12 mouse cellular contexts compared by ENCODE assay signal in the genomic region with DNA sequence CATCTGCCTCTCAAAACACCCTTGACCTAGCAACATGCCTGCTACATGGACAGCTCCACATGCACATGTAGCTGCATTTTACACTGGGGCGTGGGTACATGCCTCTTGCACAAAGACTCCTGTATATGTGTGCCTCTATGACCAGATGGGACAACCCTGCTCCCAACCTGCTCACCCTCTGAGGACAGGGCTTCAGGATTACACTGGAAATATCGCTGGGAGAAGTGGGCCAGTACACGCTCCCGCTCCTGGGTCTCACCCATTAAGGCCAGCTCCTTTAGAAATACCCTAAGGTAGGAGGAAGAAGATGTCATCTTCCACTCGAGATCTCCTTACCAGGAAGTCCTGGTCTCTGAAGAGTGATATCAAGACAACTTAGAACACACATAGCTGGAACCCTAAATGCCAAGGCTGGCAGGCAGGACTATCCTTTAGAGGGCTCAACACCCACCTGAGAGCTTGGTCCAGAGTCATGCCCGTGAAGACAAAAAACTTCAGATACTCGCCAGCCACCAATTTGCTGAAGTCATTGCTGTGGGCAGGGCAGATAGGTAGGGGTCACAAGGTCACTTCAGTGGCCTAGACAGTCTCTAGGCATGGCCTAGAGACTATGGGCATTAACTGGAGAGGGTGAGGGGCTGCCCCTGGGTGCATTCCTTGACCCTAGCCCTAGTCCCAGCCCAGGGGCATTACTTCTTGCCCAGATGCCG. TPM values are rescaled to one million over a fixed set of nuclear protein-coding genes. Genes with fewer than 3 reads are reported as not detected.
DNase-seq lines count a peak whose midpoint lies in the region; ATAC-seq and TF ChIP-seq lines count a peak whose summit lies in the region.
"Had no signal": no experiment of that assay in that cellular context is flagged by ENCODE, and none has a peak within 500 bp of the region (broad histone marks: within the 10 kb centered on the region; RNA-seq: fewer than 3 reads in every experiment).

No protein-coding gene starts in this region.

- H3K9me3 ChIP-seq in midbrain, embryonic 12.5 days: no peaks in the 10 kb centered on the region
- H3K9me3 ChIP-seq: embryonic facial prominence, embryonic 13.5 days had no signal

- DNase-seq in cerebellum, adult 18-20 months: peak; percentile 5 to 22
- DNase-seq in cerebellum, adult 9-10 months: no peak
- DNase-seq in layer of hippocampus, adult 2 months (ENCODE audit: low spot score in 2 of 2): peak in 1 of 2 experiments; percentile 9
- no peak for DNase-seq in layer of hippocampus, adult 11-12 months (ENCODE audit: low spot score)
- peak; percentile 37 for DNase-seq in cerebellum, adult 8-10 months
- no peak for DNase-seq in lung, postnatal 10 days
- no peak for DNase-seq in lung, adult 18-20 months
- DNase-seq: heart, postnatal 36 days; kidney, adult 18-20 months had no signal

- H3K27ac ChIP-seq in layer of hippocampus, adult 2 months: peak overlapping the region; percentile 95
- H3K27ac ChIP-seq in midbrain, embryonic 12.5 days (replicated peaks): peak overlapping the region; percentile 84; the same call in 1 of the 2 replicates
- H3K27ac ChIP-seq: embryonic facial prominence, embryonic 13.5 days had no signal

- H3K4me3 ChIP-seq in layer of hippocampus, adult 2 months: no peak overlapping the region
- no peak overlapping the region for H3K4me3 ChIP-seq in midbrain, embryonic 12.5 days
- H3K4me3 ChIP-seq: embryonic facial prominence, embryonic 13.5 days had no signal

- no peak overlapping the region for H3K9ac ChIP-seq in midbrain, embryonic 12.5 days (replicated peaks)
- H3K9ac ChIP-seq: embryonic facial prominence, embryonic 13.5 days had no signal

- peaks cover 91% of the 10 kb centered on the region for H3K27me3 ChIP-seq in midbrain, embryonic 12.5 days

- H3K4me1 ChIP-seq in midbrain, embryonic 12.5 days: peaks cover 62% of the 10 kb centered on the region

- WGBS in midbrain, embryonic 12.5 days: 84% methylated on average over 8 of the region's 8 CpGs

- H3K36me3 ChIP-seq in midbrain, embryonic 12.5 days: no peaks in the 10 kb centered on the region
- H3K36me3 ChIP-seq: embryonic facial prominence, embryonic 13.5 days had no signal

- no peak for ATAC-seq in midbrain, embryonic 12.5 days (ENCODE audit: low FRiP score, low read depth)

- no peak for TF ChIP-seq CTCF in layer of hippocampus, adult 2 months (conservative IDR thresholded peaks at IDR 0.05)

- no peak overlapping the region for H3K4me2 ChIP-seq in midbrain, embryonic 12.5 days (replicated peaks)

RNA-seq across cellular contexts. Expression of a gene that starts 6.7 kb away (rescaled TPM):
- total RNA-seq in layer of hippocampus, adult 2 months (2021): 100 to 1,000 TPM; 761 to 778 TPM
- polyA plus RNA-seq in midbrain, embryonic 12.5 days (2016; fragmentation: Nextera tagmentation; extraction: Ambion mirVana): 31.4 and 31.9 TPM in 2 replicates

RNA-seq across cellular contexts. Expression of a gene that starts 7.8 kb away (rescaled TPM):
- total RNA-seq in layer of hippocampus, adult 2 months (2021): 10 to 100 TPM; 26.8 to 28.9 TPM
- 27.6 and 32.6 TPM in 2 replicates for polyA plus RNA-seq in midbrain, embryonic 12.5 days (2016; fragmentation: Nextera tagmentation; extraction: Ambion mirVana)

RNA-seq across cellular contexts. Expression of a gene that starts 16.1 kb away (rescaled TPM):
- total RNA-seq in layer of hippocampus, adult 2 months (2021): 1 to 10 TPM; 2.1 to 2.4 TPM
- 3.6 and 4.2 TPM in 2 replicates for polyA plus RNA-seq in midbrain, embryonic 12.5 days (2016; fragmentation: Nextera tagmentation; extraction: Ambion mirVana)

RNA-seq across cellular contexts. Expression of a gene that starts 18.3 kb away (rescaled TPM):
- 100 to 1,000 TPM; 171 to 178 TPM for total RNA-seq in layer of hippocampus, adult 2 months (2021)
- 228 and 237 TPM in 2 replicates for polyA plus RNA-seq in midbrain, embryonic 12.5 days (2016; fragmentation: Nextera tagmentation; extraction: Ambion mirVana)

RNA-seq across cellular contexts. Expression of a gene that starts 20.7 kb away (rescaled TPM):
- total RNA-seq in layer of hippocampus, adult 2 months (2021): 10 to 100 TPM; 30.2 to 30.5 TPM
- polyA plus RNA-seq in midbrain, embryonic 12.5 days (2016; fragmentation: Nextera tagmentation; extraction: Ambion mirVana): 6.5 and 7.1 TPM in 2 replicates
- total RNA-seq: neutrophil, adult 5-6 weeks had no signal

Comparison
In these comparisons a context has a peak if more than half of its experiments do, and no peak if none do; other contexts are left out.
1. DNase-seq: peak in cerebellum, adult 18-20 months (2 of 2) and cerebellum, adult 8-10 months (single experiment); none in cerebellum, adult 9-10 months (single experiment), layer of hippocampus, adult 11-12 months (single experiment), lung, postnatal 10 days (single experiment) and lung, adult 18-20 months (0 of 2).